Mouse (Mus musculus): ENCODE results near the gene Bloc1s3. TPM values are rescaled to one million over a fixed set of nuclear protein-coding genes. Genes with fewer than 3 reads are reported as not detected.

Gene Bloc1s3
- polyA plus RNA-seq, 1 experiment from 2014 or later, result 3.4 TPM

DNA sequence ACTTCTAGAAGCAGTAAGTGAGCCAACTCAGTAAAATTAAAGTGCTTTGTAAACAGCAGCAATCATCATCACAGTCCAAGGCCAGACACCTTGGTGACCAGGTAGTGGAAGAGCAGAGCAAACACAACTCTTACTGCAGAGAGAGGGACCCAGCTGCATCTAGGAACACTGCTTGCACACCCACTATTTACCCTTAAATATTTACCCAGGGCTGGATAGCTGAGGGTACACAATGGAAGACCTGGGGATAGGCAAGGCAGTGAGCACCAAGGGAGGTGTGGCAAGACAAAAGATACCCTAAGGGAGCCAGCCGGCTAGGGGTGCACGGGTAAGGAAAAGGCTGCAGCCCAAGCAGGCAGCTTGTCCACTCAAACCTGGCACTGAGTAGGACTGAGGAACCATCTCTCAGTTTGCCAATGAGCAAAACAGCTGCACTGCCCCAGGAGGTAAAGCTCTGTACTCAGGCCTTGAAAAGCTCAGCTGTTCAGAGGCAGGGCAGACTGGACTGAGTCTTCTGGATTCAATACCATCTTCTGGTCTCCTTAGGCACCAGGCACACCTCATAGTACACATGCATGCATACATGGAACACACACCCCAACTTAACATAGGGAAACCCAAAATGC lies 39.3 kb upstream of the Bloc1s3 start:
- Histone ChIP-seq H3K9me3 (ENCODE audit: control insufficient read depth) (no peaks in the 10 kb centered on the region), H3K36me3 (ENCODE audit: control insufficient read depth, insufficient read depth) (no peaks in the 10 kb centered on the region; the same call in 1 of the 2 replicates), H3K9ac (ENCODE audit: low read depth, low read length) (no peak overlapping the region), H3K4me1 (replicated peaks; ENCODE audit: control insufficient read depth, insufficient read depth, low read length) (peaks cover 15% of the 10 kb centered on the region; the same call in 1 of the 2 replicates), H3K4me2 (replicated peaks; ENCODE audit: low read depth) (no peak overlapping the region), H3K27ac (ENCODE audit: low read depth, low read length) (no peak overlapping the region), H3K4me3 (ENCODE audit: low read depth, low read length) (no peak overlapping the region), H3K27me3 (replicated peaks; ENCODE audit: control insufficient read depth, insufficient read depth, low read length) (no peaks in the 10 kb centered on the region)
- peak; percentile 22 for ATAC-seq
- TF ChIP-seq CTCF (IDR thresholded peaks at IDR 0.05; ENCODE audit: low read depth), result no peak
- WGBS, result 53% methylated on average over 2 of the region's 2 CpGs

DNA sequence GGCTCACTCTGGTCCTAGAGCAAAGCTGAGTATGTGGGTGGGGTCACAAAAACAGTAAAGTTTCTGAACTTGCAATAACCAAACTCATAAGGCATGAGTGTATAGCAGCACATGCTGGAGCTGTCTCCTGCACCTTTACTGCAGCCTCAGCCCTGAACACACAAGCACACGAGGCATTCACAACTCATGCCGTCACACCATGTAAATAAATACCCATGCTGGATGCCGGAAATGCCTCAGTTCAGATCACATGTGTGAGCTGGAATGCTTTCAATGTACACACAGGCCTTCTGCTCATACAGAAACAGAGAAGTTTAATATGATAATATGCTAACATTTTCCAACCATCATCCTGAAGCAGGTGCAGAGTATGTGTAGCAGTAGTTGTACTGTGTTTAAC lies 37.8 kb upstream of the Bloc1s3 start:
- Histone ChIP-seq H3K27ac (ENCODE audit: low read depth, low read length) (no peak overlapping the region), H3K9ac (ENCODE audit: low read depth, low read length) (no peak overlapping the region), H3K4me2 (replicated peaks; ENCODE audit: low read depth) (no peak overlapping the region), H3K27me3 (replicated peaks; ENCODE audit: control insufficient read depth, insufficient read depth, low read length) (no peaks in the 10 kb centered on the region), H3K4me1 (replicated peaks; ENCODE audit: control insufficient read depth, insufficient read depth, low read length) (0 out of 2 replicates have a peak, but pooled peaks cover 6% of the 10 kb centered on the region), H3K36me3 (ENCODE audit: control insufficient read depth, insufficient read depth) (no peaks in the 10 kb centered on the region; the same call in 1 of the 2 replicates), H3K4me3 (ENCODE audit: low read depth, low read length) (no peak overlapping the region), H3K9me3 (ENCODE audit: control insufficient read depth) (no peaks in the 10 kb centered on the region)
- WGBS, result 15% methylated on average over 3 of the region's 3 CpGs
- ATAC-seq, result peak; percentile 27; the same call in 1 of the 2 replicates
- no peak for TF ChIP-seq CTCF (IDR thresholded peaks at IDR 0.05; ENCODE audit: low read depth)

DNA sequence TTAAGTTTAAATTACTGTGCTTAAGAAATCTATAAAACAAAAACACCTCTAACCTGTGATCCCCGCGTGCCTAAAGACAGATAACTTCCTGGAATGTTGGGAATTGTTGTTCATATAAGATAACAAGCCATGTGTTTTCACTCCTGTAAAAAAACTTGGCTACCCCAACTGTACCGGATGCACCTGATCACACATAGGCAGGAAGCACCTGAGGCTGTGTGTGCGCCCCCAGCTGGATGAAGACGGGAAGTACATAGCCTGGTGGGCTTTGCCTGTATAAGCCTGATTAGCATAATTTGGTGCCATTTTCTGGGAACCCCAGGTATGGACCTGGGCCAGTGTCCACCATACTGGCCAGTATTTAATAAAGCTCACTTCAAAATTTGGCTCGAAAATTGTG lies 35.4 kb upstream of the Bloc1s3 start:
- Histone ChIP-seq H3K4me2 (replicated peaks; ENCODE audit: low read depth) (no peak overlapping the region), H3K4me3 (ENCODE audit: low read depth, low read length) (no peak overlapping the region), H3K36me3 (ENCODE audit: control insufficient read depth, insufficient read depth) (no peaks in the 10 kb centered on the region), H3K27ac (ENCODE audit: low read depth, low read length) (no peak overlapping the region), H3K9ac (ENCODE audit: low read depth, low read length) (no peak overlapping the region), H3K9me3 (ENCODE audit: control insufficient read depth) (no peaks in the 10 kb centered on the region), H3K4me1 (replicated peaks; ENCODE audit: control insufficient read depth, insufficient read depth, low read length) (0 out of 2 replicates have a peak, but pooled peaks cover 6% of the 10 kb centered on the region), H3K27me3 (replicated peaks; ENCODE audit: control insufficient read depth, insufficient read depth, low read length) (no peaks in the 10 kb centered on the region)
- TF ChIP-seq CTCF (IDR thresholded peaks at IDR 0.05; ENCODE audit: low read depth), result peak; percentile 68
- ATAC-seq, result no peak
- 37% methylated on average over 6 of the region's 6 CpGs for WGBS

DNA sequence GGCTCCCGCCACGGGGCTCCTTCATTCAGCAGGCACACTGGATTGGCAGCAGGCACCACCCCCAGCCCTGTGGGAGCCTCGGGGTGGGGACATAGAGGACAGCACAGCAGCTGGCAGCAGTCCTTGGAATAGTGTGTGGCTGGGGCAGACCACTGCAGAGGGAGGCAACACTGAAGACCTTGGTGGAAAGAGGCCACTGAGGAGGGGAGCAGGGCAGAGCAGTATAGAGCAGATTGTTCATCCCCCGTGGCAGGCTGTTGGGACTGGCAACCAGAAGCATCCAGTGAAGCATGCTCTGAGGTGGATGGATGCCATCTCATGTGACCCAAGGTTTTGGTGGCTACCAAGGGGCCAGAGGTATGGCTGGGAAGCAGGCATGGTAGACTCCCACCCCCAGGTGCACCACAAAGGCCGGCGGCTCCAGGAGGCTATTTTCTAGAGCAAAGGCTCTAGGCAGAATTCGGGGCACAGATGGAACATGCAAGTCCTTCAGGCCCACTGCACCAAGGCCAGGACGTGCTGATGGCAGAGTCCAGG lies 34.1 kb upstream of the Bloc1s3 start:
- 60% methylated on average over 8 of the region's 8 CpGs for WGBS
- 0 out of 2 replicates have a peak, but pooled peaks have one; percentile 14 for ATAC-seq
- H3K4me1 ChIP-seq (replicated peaks; ENCODE audit: control insufficient read depth, insufficient read depth, low read length), result no peaks in the 10 kb centered on the region
- TF ChIP-seq CTCF (IDR thresholded peaks at IDR 0.05; ENCODE audit: low read depth), result no peak
- H3K4me2 ChIP-seq (replicated peaks; ENCODE audit: low read depth), result no peak overlapping the region
- no peaks in the 10 kb centered on the region for H3K27me3 ChIP-seq (replicated peaks; ENCODE audit: control insufficient read depth, insufficient read depth, low read length)
- H3K27ac ChIP-seq (ENCODE audit: low read depth, low read length), result no peak overlapping the region
- H3K9ac ChIP-seq (ENCODE audit: low read depth, low read length), result no peak overlapping the region
- H3K9me3 ChIP-seq (ENCODE audit: control insufficient read depth), result no peaks in the 10 kb centered on the region
- no peak overlapping the region for H3K4me3 ChIP-seq (ENCODE audit: low read depth, low read length)
- no peaks in the 10 kb centered on the region for H3K36me3 ChIP-seq (ENCODE audit: control insufficient read depth, insufficient read depth)

DNA sequence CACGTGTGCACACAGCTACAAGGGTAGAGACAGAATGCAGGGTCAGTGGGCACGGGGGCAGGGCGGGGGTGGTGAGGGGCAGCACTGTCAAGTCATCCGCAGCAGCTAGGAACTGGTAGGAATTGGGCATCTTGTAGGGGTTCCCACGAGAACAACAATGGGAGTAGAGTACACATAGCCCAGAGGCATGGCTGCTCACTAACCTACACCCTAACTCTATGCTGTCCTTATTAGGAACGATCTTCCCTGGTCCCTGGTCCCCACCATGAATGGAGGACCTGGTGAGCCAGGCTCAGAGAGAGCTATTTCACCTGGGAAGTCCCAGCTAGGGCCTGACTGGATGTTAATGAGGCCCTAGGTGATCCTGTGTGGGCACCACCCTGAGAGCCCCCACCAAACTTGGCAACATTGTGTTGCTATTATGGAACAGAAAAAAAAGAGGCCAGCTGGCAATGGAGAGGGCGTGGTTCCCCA lies 33.6 kb upstream of the Bloc1s3 start:
- Histone ChIP-seq H3K36me3 (ENCODE audit: control insufficient read depth, insufficient read depth) (no peaks in the 10 kb centered on the region), H3K9ac (ENCODE audit: low read depth, low read length) (no peak overlapping the region), H3K4me2 (replicated peaks; ENCODE audit: low read depth) (no peak overlapping the region), H3K27me3 (replicated peaks; ENCODE audit: control insufficient read depth, insufficient read depth, low read length) (no peaks in the 10 kb centered on the region), H3K27ac (ENCODE audit: low read depth, low read length) (no peak overlapping the region), H3K9me3 (ENCODE audit: control insufficient read depth) (no peaks in the 10 kb centered on the region), H3K4me3 (ENCODE audit: low read depth, low read length) (no peak overlapping the region), H3K4me1 (replicated peaks; ENCODE audit: control insufficient read depth, insufficient read depth, low read length) (no peaks in the 10 kb centered on the region)
- TF ChIP-seq CTCF (IDR thresholded peaks at IDR 0.05; ENCODE audit: low read depth), result no peak
- 0 out of 2 replicates have a peak, but pooled peaks have one; percentile 1 for ATAC-seq
- 82% methylated on average over 7 of the region's 7 CpGs for WGBS

DNA sequence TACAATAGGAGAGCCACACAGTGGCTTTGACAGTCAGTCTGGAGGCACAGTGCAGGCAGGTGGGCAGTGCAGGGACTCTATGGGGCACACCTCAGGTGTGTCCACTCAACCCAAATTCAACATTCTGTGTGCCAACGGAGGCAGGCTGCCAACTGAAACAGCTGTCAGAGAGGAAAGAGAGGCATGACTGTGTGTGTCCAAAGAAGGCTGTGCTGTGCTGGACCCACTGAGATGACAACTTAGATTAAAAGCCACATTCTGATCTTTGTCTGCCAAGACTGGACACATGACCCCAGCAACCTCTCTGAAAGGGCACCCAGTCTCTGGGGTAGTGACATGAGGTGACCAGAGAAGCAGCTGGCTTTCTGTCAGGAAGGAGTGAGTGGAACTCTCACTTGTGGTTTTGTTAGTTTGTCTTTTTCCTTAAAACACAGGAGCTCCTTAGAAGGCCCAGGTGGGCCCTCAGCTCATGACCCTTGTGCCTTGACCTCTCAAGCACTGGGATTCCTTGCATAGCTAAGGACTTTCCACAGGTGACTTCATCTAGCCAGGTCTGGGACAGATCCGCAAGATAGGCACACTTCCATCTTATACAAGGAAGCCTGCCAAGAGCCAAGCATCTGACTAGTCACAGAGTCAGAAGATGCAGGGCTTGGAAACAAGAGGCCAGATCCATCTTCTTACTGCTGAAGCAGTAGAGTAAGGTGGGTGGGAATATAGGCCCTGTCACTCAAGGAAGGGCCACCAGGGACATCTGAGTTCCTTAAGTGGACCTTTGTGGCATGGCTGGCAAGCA lies 32.8 kb upstream of the Bloc1s3 start:
- no peak for ATAC-seq
- no peak overlapping the region for H3K27ac ChIP-seq (ENCODE audit: low read depth, low read length)
- H3K36me3 ChIP-seq (ENCODE audit: control insufficient read depth, insufficient read depth), result no peaks in the 10 kb centered on the region
- H3K4me3 ChIP-seq (ENCODE audit: low read depth, low read length), result no peak overlapping the region
- no peaks in the 10 kb centered on the region for H3K9me3 ChIP-seq (ENCODE audit: control insufficient read depth)
- TF ChIP-seq CTCF (IDR thresholded peaks at IDR 0.05; ENCODE audit: low read depth), result no peak
- no peaks in the 10 kb centered on the region for H3K4me1 ChIP-seq (replicated peaks; ENCODE audit: control insufficient read depth, insufficient read depth, low read length)
- no peak overlapping the region for H3K9ac ChIP-seq (ENCODE audit: low read depth, low read length)
- no peak overlapping the region for H3K4me2 ChIP-seq (replicated peaks; ENCODE audit: low read depth)
- 76% methylated on average over 2 of the region's 2 CpGs for WGBS
- no peaks in the 10 kb centered on the region for H3K27me3 ChIP-seq (replicated peaks; ENCODE audit: control insufficient read depth, insufficient read depth, low read length)
